Mouse (Mus musculus) retina, adult 2 months (tissue): ENCODE data around the gene Tdrd7.

Experiments
- DNase-seq: peaks from one replicate; pipeline ENCODE4 v3.0.0-alpha.2; 2012; ENCODE audit warnings: low read depth, low spot score

Tdrd7 gene

GRCm38 (mm10) chr4:46041761-46042504 is 76.8 kb downstream of the Tdrd7 start:
- no peak for DNase-seq

- no peak for DNase-seq
Observed at GRCm38 (mm10) chr4:46042505-46042850, 77.3 kb downstream of the Tdrd7 start.

- no peak for DNase-seq
Observed at GRCm38 (mm10) chr4:46043361-46043760, 78.2 kb downstream of the Tdrd7 start.

- no peak for DNase-seq
Observed at GRCm38 (mm10) chr4:46047971-46048370, 82.8 kb downstream of the Tdrd7 start.

- no peak for DNase-seq
Observed at GRCm38 (mm10) chr4:46048418-46048817, 83.3 kb downstream of the Tdrd7 start.

GRCm38 (mm10) chr4:46053323-46054107 is 88.4 kb downstream of the Tdrd7 start:
- DNase-seq: no peak

- DNase-seq: no peak
Observed at GRCm38 (mm10) chr4:46056163-46056562, 91.0 kb downstream of the Tdrd7 start.

- DNase-seq: no peak
Observed at GRCm38 (mm10) chr4:46061259-46061962, 96.3 kb downstream of the Tdrd7 start.

GRCm38 (mm10) chr4:46063841-46064240 is 98.7 kb downstream of the Tdrd7 start:
- no peak for DNase-seq

GRCm38 (mm10) chr4:46064263-46064662 is 99.1 kb downstream of the Tdrd7 start:
- no peak for DNase-seq

- no peak for DNase-seq
Observed at GRCm38 (mm10) chr4:46064961-46065360, 99.8 kb downstream of the Tdrd7 start.

- DNase-seq: no peak
Observed at GRCm38 (mm10) chr4:46065695-46066340, 100.7 kb downstream of the Tdrd7 start.

- DNase-seq: no peak
Observed at GRCm38 (mm10) chr4:46068060-46068459, 102.9 kb downstream of the Tdrd7 start.

GRCm38 (mm10) chr4:46068573-46068972 is 103.4 kb downstream of the Tdrd7 start:
- DNase-seq: no peak

GRCm38 (mm10) chr4:46069851-46070482 is 104.8 kb downstream of the Tdrd7 start:
- DNase-seq: no peak

GRCm38 (mm10) chr4:46072631-46073030 is 107.5 kb downstream of the Tdrd7 start:
- no peak for DNase-seq

GRCm38 (mm10) chr4:46073736-46074135 is 108.6 kb downstream of the Tdrd7 start:
- no peak for DNase-seq

- no peak for DNase-seq
Observed at GRCm38 (mm10) chr4:46075664-46076063, 110.5 kb downstream of the Tdrd7 start.

- no peak for DNase-seq
Observed at GRCm38 (mm10) chr4:46076892-46077291, 111.8 kb downstream of the Tdrd7 start.

- DNase-seq: no peak
Observed at GRCm38 (mm10) chr4:46080261-46080660, 115.1 kb downstream of the Tdrd7 start.

- DNase-seq: no peak
Observed at GRCm38 (mm10) chr4:46082555-46082954, 117.4 kb downstream of the Tdrd7 start.
